Mouse (Mus musculus): ENCODE data around the gene Nckap5l. TPM values are rescaled to one million over a fixed set of nuclear protein-coding genes. Genes with fewer than 3 reads are reported as not detected.
"Not testable (repeated sequence)": the region's sequence is repeated elsewhere in the genome, so short reads cannot be mapped to it uniquely, and the experiment has no call there.

Nckap5l gene
- total RNA-seq, 2 experiments from 2014 or later, result 18.4 to 26.0 TPM

DNA sequence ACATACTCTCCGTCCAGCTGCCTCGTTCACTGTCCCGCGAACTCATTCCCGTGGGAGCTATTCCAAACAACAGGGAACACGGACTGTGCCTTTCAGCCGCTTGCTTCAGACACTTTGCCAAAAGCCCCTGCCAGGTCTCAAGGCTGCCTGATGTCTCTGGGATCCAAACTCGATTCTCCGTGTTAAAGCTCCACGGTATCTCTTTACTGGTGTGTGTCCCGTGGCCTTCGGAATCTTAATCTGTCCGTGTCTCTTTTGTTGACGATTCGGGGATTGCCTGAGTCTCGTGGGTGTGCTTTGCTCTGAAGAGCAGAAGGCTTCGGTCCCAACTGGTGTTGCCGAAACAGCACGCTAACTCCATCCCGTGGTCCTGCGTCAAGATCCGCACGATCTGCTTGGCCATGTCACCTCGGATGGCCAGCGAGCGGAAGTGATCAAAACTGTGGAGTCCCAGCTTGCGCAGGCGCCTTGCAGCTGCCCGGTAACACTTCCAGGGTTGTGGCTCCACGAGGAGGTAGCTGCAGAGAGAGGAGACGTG is 12.7 kb upstream of the Nckap5l start:
- no peak for DNase-seq (ENCODE audit: extremely low spot score in 1 of 2, low spot score in 1 of 2)

DNA sequence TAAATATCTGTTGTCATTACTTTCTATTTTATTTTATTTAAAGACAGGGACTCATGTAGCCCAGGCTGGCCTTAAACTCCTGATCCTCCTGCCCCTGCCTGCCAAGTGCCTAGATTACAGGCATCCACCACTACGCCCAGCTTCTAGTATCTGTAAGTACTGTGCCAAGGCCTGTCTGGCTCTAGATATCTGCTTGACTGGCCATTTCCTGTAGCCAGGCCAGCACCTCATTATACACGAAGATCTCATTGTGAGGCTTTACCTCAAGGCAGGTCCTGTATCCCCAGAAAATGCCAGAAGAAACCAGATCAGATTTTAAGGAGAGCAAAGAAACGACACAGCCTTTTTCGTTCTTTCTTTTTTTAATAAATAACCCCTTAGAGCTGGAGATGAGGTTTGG is 12.2 kb upstream of the Nckap5l start:
- DNase-seq (ENCODE audit: extremely low spot score in 1 of 2, low spot score in 1 of 2), result no peak

DNA sequence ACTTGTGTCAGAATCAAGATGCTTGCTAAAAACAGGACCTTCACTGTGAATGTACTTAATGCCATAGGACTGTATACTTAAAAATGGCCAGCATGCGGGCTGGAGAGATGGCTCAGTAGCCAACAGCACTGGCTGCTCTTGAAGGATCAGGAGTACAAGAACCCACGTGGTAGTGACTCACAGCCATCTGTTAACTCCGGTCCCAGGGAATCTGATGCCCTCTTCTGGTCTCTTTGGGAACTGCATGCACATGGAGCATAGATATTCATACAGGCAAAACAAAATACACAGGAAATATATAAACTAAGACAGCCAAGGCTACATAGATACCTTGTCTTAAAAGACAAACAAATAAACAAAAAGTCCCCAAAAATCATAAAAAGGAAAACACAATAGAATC is 11.5 kb upstream of the Nckap5l start:
- peak; percentile 56 to 84 for DNase-seq (ENCODE audit: extremely low spot score in 1 of 2, low spot score in 1 of 2)

DNA sequence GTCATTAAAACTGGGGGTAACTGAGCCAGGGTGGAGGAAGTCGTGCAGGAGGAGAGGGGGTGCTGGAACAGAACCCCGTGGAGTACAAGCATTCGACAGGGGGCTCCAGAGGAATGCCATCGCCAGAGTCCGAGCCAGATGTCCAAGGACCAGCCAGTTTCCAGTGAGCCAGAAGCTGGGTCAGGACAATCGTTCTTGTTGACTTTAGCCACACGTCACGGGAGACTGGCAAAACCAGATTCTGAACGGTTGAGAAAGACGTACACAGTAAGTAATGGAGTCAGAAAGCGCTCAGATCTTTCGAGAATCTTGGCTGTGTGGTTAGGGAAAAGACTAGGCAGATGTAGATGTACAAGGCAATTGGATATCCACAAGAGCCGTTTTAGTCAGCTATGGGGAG is 5.6 kb upstream of the Nckap5l start:
- no peak for DNase-seq (ENCODE audit: extremely low spot score in 1 of 2, low spot score in 1 of 2)

DNA sequence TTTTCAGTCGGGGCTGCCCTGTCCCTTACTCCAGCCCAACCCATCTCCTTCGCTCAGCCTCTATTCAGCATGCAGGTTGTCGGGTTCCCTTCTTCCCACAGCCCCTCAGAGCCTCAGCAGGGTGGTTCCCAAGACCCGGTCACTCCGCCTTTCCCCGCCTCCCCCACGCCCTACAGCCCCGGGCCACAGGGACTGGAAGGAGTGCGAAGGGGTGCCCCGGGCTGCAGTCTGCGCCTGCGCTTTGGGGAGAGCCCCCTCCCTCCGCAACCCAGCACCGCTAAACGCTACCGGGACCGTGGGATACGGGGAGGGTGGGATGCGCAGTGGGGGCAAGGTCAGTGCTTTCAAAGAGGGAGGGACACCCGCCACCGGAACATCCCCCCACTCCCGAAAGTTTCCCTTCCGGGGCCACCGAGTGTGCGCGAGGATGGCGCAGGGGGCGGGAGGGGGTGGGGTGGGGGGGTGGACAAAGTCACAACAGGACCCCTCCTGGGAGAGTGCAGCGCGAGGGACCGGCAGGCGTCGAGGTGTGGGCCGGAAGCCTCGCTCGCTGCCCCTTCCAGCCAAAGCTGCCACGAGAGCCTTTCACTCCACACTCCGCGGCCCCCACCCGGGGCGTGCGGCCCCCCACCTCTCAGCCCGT is 464 bp downstream of the Nckap5l start:
- peak; percentile 41 to 57 for DNase-seq (ENCODE audit: extremely low spot score in 1 of 2, low spot score in 1 of 2)

DNA sequence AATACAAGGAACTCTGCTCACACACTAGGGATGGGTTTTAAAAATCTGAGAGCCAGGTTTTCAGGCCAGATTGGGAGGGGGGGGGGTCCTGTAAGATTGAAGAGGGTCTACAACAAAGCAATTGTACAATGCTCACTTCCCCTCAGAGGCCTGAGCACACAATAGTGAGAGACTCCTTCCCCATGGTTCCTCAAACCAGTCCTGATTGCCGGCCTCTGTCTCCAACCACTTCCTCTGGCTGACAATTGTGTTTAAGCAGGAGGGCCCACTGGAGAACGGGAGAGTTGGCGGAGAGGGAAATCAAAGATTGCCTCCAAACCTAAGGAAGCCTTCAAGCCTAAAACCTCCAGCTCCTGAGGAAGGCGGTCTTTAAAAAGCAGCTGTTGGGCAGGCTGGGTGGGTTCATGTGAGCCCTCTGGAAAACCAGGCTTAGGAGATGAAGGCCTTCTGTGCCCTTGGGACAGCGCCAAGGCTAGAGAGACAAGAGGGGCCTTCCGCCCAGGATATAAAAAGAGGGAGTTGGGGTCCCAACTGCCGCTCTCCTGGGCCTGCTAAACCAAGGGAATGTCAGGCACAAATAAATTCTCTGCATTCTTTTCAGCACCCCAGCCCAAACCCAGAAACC is 1.1 kb downstream of the Nckap5l start:
- no peak for DNase-seq (ENCODE audit: extremely low spot score in 1 of 2, low spot score in 1 of 2)

DNA sequence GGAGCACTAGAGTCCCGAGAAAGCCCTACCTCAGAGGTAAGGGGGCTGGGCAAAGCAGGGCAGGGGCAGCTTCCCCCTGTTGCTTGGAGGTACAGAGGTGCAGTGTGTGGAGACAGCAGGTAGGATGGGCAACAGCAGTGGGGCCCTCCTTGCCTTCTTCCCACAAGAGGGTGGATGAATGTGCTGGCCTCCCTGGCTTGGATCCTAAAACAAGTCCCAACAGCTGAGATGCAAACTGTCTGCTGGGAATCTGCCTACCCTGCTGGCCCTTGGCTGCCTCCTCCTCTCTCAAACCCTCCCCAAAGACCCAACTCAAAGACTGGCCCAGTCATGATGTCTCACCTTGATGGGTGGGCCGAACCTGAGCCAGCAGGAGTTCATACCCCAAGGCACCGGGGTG is 2.1 kb downstream of the Nckap5l start:
- DNase-seq (ENCODE audit: extremely low spot score in 1 of 2, low spot score in 1 of 2), result no peak

DNA sequence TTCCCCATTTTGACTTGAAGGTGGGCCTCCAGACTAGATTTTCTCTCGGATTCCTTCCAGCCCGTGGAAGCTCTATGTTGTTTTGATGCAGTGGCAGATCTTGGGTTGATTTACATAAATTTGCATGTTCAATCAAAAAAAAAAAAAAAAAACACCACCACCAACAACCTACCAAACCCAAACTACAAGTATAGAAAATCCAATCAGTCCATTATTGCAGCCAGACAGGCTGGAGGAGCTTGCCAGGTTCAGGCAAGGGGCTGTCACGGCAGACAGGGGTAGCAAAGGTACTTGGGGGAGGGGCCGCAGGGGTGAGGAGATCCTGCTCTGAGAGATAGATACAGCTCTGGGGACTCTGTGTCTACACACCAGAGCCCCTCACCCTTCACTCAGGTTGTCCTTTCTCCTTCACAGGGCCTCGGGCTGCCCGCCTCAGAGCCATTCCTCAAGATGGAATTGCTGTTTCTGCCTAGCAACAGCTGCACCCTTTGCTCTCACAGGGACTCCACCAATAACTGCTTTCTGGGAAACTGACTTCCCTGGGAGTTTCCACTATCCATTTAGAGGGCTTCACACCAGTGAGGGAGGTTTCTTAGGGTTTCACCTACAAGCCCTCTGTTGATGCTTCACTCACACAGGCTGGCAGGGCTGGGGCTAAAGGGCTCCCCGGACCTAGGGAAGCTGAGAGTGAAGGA is 2.8 kb downstream of the Nckap5l start:
- DNase-seq (ENCODE audit: extremely low spot score in 1 of 2, low spot score in 1 of 2), result no peak

DNA sequence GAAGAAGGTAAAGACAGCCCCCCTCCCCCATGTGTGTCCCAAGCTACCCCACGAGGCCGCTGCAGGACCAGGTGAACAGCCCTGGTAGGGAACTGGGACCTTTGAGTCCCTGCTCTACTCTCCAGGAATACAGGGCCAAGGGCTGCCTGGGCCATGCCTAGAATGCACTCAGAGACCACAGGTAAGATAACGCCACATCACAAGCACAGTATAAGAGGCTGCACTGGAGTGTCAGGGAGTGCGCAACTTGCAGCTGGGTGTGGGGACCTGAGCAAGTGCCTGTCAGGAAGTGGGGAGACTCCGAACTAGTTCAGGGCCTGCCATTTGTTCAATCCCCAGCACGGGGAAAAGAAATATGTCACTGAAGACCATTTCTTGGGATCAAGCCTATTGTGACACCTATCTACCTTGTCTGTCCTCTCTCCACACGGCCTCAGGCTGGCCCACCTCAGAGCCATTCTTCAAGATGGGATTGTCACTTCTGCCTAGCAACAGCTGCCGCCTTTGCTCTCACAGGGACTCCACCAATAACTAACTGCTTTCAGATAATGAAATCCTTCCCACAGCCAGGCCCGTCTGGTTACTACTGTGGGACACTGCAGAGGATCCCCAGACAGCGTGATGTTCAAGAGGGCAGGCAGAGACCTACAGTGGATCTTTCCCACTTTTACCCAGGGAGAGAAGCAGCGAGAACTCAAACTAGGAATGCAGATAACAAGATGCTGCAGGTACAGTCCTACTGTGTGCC is 4.2 kb downstream of the Nckap5l start:
- DNase-seq (ENCODE audit: extremely low spot score in 1 of 2, low spot score in 1 of 2), result no peak

DNA sequence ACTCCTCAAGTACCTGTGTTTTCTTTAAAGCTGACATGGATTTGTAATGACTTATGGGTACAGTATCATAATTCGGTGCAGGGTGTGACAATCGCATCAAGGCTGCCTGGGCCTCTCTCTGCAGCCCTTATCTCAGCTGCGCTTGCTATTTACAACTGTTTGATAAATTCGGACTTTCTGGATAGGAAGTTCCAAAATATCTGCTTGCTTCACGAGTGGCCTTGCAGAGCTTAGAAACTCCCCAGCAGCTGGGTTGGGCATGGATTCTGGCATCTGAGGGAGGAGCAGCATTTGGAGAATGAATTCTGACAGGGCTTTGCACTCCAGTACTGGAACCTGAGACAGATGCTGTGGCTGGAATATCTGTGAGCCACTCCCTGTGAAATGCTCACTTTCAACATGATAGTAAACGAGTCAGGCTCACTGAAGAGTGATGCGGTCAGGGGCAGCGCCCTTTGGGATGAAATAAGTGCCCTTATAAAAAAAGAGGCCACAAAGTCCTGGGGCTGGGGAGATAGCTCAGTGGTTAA is 7.7 kb downstream of the Nckap5l start:
- DNase-seq (ENCODE audit: extremely low spot score in 1 of 2, low spot score in 1 of 2), result no peak

DNA sequence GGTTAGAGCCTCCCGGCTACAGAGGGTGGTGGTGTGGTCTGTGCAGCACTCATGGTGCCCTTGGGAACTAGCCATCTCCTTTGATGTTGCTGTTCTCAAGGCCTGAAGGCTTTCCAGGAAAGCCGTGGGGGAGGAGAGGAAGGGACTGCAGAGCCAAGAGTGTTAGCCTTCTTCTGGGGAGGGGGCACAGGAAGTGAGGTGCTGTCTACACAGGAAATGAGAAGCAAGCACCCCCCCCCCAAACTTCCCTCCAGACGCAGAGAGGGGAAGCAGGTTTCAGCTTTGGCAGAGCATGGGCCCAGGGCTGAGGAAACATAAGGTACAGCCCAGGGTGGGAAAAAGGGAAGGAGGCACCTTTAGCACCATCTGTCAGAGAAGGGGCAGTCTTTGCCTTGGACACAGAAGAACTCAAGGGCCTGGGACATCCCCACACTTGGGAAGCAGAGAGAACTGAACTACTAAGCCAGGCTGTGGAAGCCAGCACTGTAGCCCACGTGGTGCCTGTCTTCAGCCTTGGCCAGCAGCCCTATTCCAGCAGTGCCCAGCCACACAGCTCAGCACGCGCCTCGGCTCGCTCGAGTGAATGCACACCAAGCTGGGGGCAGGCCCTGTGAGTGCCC is 8.3 kb downstream of the Nckap5l start:
- DNase-seq (ENCODE audit: extremely low spot score in 1 of 2, low spot score in 1 of 2), result peak in 1 of 2 experiments; percentile 48

DNA sequence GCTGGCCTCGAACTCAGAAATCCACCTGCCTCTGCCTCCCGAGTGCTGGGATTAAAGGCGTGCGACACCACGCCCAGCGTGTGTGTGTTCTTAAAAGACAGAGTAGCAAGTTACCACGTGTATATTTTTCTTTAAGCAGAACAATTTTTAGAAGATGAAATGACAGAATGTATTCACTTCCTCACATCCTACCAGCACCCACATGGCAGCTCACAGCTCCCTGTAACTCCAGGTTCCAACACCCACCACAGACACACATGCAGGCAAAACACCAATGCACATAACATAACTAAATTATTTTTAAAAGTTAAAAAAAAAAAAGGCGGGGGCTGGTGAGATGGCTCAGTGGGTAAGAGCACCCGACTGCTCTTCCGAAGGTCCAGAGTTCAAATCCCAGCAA is 11.4 kb downstream of the Nckap5l start:
- not testable (repeated sequence) for DNase-seq (ENCODE audit: extremely low spot score in 1 of 2, low spot score in 1 of 2)

DNA sequence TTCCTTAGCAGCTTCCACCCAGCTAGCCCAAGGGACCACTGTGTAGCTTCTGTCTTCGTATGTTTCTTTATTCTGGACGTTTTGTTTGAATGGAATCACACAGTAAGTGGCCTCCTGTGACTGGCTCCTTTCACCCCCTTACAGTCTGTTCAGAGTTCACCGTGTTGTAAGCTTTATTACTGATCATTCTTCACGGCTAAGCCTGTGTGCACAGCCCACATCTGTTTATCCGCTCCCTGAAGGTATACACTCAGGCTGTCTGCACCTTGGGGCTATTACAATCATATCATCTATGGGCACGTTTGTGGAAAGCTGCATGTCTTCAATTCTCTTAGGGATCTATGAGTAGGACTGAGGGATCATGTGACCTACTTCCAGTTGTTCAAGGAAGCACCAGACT is 12.0 kb downstream of the Nckap5l start:
- no peak for DNase-seq (ENCODE audit: extremely low spot score in 1 of 2, low spot score in 1 of 2)

DNA sequence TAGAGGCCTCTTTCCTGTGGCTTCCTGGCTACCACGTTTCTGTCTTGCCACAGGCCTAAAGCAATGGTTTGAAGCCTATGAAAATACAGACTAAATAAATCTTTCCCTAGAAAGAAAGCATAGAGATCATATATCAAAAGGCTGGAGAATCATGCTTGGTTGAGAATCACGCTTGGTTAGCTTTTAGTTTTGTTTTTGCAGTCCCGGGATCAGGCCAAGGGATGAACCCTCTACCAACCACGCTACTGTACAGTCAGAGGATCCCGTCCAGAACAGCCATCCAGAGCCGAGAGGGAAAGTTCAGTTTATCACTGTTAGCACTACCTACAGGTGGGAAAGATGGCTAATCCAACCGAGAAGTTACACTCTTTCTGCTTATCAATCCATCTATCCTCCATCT is 15.2 kb downstream of the Nckap5l start:
- no peak for DNase-seq (ENCODE audit: extremely low spot score in 1 of 2, low spot score in 1 of 2)

DNA sequence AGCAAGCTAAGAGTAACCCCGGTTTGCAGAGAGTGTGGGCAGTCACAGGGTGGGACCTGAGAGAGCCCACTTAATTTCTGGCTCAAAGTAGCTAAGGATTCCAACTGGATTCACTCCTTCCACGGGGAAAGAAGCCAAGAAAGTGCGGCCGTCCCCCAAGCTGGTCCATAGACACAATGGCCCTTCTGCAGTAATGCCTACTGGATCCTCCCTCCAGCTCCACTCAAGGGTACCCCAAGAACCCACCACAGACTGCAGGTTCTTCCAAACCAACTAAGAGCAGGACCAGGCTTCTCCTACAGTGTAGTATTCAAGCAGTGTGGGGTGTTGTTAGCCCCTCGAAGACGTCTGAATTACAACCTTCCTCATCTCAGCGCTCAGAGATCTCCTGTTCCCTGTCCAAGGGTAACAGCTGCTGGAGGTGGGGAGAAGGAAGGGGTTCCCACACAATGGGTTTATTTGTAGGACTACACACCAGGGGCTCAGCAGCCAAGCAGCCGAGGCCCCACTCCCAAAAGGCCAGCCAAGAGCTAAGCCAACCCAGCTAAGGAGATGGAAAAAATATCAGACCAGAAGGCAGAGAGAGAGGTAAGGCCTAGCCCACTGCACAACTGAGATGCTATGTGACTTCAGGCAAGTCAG is 16.6 kb downstream of the Nckap5l start:
- DNase-seq (ENCODE audit: extremely low spot score in 1 of 2, low spot score in 1 of 2), result no peak

DNA sequence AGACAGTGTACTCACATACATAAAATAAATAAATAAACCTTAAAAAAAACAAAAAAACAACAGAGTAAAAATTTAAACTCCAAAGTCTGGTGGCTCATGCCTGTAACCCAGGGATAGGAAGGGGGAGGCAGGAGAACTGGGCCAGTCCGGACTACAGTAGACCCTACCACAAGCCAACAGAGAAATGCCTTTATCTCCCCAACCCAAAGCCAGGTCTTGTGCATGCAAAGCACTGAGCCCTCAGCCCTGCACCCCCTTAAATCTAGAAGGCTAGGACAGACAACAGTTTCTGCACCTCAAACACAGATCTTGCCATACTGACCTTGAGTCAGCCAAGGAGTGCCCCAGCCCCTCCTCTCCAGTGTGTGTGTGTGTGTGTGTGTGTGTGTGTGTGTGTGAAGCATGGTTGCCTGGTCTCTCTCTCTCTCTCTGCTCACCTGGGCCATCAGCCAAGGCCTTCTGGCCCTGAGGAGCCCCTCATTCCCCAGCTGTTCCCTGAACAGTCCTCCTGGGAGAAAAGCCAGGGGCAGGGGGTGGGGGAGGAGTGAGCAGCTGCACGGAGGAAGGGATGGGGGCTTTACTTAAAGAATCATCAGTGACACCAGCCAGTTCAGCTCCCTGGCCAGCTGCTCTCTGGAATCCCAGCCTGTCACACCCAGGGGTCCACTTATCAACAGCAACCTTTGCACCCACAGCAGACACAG is 17.3 kb downstream of the Nckap5l start:
- no peak for DNase-seq (ENCODE audit: extremely low spot score in 1 of 2, low spot score in 1 of 2)

DNA sequence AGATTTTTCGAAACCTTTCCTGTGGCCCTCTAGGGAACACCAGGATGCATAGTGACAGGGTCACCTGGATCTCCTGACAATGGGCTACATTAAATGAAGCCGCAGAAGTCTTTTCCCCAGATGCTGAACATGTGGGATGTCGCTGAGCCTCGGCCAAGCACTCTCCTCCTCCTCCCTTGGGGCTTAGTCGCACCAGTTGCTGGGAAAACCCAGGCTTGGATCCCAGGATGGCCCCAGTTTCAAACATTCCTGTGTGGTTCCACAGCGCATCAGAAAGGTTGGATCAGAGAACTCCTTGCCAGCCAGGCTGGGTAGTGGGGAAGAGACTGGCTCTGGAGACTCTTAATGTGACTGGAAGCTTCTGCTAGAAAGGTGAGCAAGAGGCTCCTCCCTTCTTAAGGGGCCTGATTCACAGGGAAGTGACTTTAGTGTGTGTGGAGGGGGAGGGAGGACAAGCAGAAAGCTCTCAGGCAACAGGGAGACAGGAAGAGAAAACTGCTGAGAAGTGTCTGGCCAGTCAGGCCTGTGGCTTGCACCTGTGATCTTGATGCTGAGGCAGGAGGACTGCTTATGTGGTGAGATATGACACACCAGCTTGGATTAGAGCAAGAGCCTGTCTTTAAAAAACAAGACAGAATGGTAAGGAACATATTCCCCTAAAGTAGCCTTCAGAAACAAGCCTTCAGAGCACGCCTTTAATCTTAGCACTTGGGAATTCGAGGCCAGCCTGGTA is 18.4 kb downstream of the Nckap5l start:
- DNase-seq (ENCODE audit: extremely low spot score in 1 of 2, low spot score in 1 of 2), result no peak

DNA sequence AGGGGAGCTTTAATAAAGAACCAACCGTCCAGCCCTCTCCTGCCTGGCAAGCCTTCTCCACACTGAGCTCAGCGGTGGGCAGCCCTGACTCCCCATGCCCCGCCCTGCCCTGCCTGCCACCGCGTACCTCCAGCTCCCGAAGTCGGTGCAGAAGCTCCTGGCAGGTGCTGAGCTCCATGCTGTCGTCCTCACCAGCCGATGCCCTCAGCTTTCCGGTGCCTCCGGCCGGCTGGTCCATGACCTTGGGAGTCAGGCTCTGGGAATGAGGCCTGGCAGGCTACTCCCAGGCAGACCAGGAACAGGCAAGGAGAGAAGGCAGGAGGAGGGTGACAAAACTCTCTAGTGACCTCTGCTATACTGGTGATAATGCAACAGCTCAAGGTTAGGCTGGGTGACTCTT is 23.6 kb downstream of the Nckap5l start:
- no peak for DNase-seq (ENCODE audit: extremely low spot score in 1 of 2, low spot score in 1 of 2)

Data from layer of hippocampus, postnatal 25 days (tissue).